Mouse (Mus musculus) midbrain, embryonic 10.5 days (tissue): Measurements from ENCODE around the gene Clec2i. TPM values are rescaled to one million over a fixed set of nuclear protein-coding genes. Genes with fewer than 3 reads are reported as not detected.
"Not testable (repeated sequence)": the region's sequence is repeated elsewhere in the genome, so short reads cannot be mapped to it uniquely, and the experiment has no call there.

Source experiments
- DNase-seq: peaks from one replicate; pipeline ENCODE4 v3.0.0-alpha.2; 2017; ENCODE audit warnings: low spot score
- H3K27ac ChIP-seq: fragments of 300-500 bp; sonication (generic); replicated peaks from 2 replicates; pipeline ENCODE4 v1.5.1; 2016; ENCODE audit warnings: mild to moderate bottlenecking
- H3K27me3 ChIP-seq: fragments of 300-500 bp; sonication (generic); 2 replicates; pipeline ENCODE4 v1.6.1; 2016; ENCODE audit warnings: low read depth, mild to moderate bottlenecking; ENCODE audit not compliant: poor library complexity, severe bottlenecking
- H3K36me3 ChIP-seq: fragments of 300-500 bp; sonication (generic); 2 replicates; pipeline ENCODE4 v1.6.1; 2016; ENCODE audit warnings: mild to moderate bottlenecking, moderate library complexity
- H3K4me1 ChIP-seq: fragments of 300-500 bp; sonication (generic); 2 replicates; pipeline ENCODE4 v1.6.1; 2016
- H3K4me3 ChIP-seq: fragments of 300-500 bp; sonication (generic); 2 replicates; pipeline ENCODE4 v1.5.1; 2016; ENCODE audit warnings: mild to moderate bottlenecking, moderate library complexity
- H3K9me3 ChIP-seq: fragments of 300-500 bp; sonication (generic); replicated peaks from 2 replicates; pipeline ENCODE4 v1.6.1; 2016; ENCODE audit warnings: mild to moderate bottlenecking
- WGBS: fragments of 180-500 bp; shearing (Covaris S2); methylation state at CpG from one replicate; pipeline ENCODE4 v1.1.7; 2016; 5-methylcytosine and 5-hydroxymethylcytosine counted together
- polyA plus RNA-seq: library from polyadenylated mRNA; unstranded; fragments of >200 nt; fragmentation: Nextera tagmentation; extraction: Ambion mirVana; gene quantifications from 2 replicates; pipeline ENCODE4 v1.2.1, GENCODE M21; 2016

Gene Clec2i
- 0.16 TPM in 1 of 2 replicates, not detected in the other for polyA plus RNA-seq

- DNase-seq, H3K36me3 ChIP-seq, H3K9me3 ChIP-seq, H3K27me3 ChIP-seq, H3K27ac ChIP-seq, H3K4me1 ChIP-seq, H3K4me3 ChIP-seq: not testable (repeated sequence)
- 90% methylated on average over 6 of the region's 6 CpGs for WGBS
These were observed at the start of gene Clec2i for GRCm38 (mm10) chr6:128887091-128887790. Clec2i (plus strand) TSS chr6:128887588.

DNA sequence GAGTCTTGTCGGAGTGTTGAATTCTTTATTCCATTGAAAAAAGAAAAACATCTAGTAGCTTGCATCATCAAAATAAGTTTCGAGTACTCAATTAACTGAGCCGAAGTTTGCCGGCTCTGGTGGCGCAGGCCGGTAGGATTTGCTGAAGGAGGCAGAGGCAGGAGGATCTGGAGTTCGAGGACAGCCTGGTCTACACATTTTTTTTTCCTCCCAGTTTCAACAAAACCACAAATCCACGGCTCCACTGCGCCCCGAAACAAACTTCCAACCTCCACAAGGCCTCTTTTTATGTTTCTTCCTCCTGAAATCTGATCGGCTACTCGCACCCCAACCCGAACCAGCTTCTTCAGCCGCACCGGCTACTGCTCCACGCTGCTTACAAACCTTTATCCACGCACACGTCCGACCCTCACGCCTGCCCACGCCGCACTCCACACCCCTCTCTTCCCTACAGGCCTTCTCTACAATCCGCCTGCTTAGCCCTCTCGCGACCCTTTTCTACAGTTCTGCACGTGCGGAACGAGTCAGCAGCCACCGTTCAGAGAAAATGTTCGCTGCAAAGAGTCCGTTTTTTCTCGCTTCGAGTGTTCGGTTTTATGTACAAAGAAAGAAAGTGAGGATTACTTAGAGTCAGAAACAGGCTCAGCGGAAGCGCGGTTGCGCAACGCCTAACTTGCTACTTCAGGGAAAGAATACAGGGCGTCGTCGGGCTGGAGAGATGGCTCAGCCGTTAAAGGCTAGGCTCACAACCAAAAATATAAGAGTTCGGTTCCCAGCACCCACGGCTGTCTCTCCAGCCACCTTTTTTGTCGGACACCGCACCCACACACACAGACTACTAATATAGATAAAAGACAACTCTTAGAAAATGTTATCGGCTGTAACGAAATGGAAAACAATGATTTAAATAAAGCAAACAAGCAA, 48.8 kb upstream of the Clec2i start:
- under 1% methylated on average over 49 of the region's 49 CpGs for WGBS

DNA sequence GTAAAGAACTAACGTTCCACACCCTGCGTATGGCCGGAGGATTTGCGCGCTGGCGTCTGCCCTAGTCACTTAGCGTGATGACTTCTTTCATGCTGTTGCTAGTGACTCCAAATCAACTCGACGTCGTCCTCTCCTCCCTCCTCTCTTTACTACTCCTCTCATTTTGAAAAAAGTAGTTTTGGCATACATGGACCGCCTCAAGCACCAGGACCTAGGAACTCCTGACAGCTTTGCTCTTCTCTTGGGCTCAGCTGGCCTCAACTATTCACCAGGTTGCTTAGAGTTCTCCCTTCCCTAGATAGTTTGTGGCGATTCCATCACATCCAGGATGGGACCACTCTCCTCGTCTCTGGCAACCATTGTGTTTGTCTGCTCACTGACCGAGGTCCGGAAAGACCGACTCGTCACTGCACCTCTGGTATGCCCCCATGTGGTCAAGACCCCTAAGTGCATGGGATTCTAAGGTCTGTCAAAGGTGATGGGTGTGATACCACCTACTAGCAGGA, 48.1 kb upstream of the Clec2i start:
- peak; percentile 86 for DNase-seq
- Histone ChIP-seq H3K4me1 (peaks cover 35% of the 10 kb centered on the region), H3K27ac (peak overlapping the region; percentile 87), H3K27me3 (0 out of 2 replicates have a peak, but pooled peaks cover 5% of the 10 kb centered on the region), H3K9me3 (no peaks in the 10 kb centered on the region), H3K4me3 (peak overlapping the region; percentile 74), H3K36me3 (no peaks in the 10 kb centered on the region)
- WGBS = under 1% methylated on average over 17 of the region's 17 CpGs

More for the DNA sequence above, 48.8 kb upstream of the Clec2i start:
- Histone ChIP-seq H3K4me1 (peaks cover 30% of the 10 kb centered on the region), H3K27me3 (0 out of 2 replicates have a peak, but pooled peaks cover 5% of the 10 kb centered on the region), H3K27ac (peak overlapping the region; percentile 93), H3K9me3 (no peaks in the 10 kb centered on the region), H3K4me3 (peak overlapping the region; percentile 74), H3K36me3 (no peaks in the 10 kb centered on the region)
- peak; percentile 87 for DNase-seq

- DNase-seq = no peak
- Histone ChIP-seq H3K27me3 (0 out of 2 replicates have a peak, but pooled peaks cover 5% of the 10 kb centered on the region), H3K36me3 (no peaks in the 10 kb centered on the region), H3K4me1 (peaks cover 40% of the 10 kb centered on the region), H3K9me3 (no peaks in the 10 kb centered on the region), H3K27ac (peak overlapping the region; percentile 87; the same call in 1 of the 2 replicates), H3K4me3 (peak overlapping the region; percentile 74)
- 67% methylated on average over 7 of the region's 7 CpGs for WGBS
These were observed 47.5 kb upstream of the Clec2i start for GRCm38 (mm10) chr6:128839921-128840320.

DNA sequence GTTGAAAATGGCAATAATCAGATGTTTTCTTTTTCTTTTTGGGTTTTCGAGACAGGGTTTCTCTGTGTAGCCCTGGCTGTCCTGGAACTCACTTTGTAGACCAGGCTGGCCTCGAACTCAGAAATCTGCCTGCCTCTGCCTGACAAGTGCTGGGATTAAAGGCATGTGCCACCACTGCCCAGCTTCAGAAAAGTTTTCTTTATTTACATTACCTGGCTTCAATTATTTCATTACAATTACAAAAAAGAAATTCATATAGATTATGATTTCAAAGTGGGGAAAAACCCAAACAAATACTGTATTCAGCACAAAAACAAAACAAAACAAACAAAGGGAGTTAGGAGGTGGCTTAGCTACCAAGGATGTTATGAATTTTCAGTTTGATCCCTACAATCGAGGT, 46.7 kb upstream of the Clec2i start:
- H3K36me3 ChIP-seq, H3K27me3 ChIP-seq, H3K9me3 ChIP-seq, H3K27ac ChIP-seq, DNase-seq, H3K4me3 ChIP-seq: not testable (repeated sequence)
- 85% methylated on average over 3 of the region's 3 CpGs for WGBS
- H3K4me1 ChIP-seq = peaks cover 43% of the 10 kb centered on the region

DNA sequence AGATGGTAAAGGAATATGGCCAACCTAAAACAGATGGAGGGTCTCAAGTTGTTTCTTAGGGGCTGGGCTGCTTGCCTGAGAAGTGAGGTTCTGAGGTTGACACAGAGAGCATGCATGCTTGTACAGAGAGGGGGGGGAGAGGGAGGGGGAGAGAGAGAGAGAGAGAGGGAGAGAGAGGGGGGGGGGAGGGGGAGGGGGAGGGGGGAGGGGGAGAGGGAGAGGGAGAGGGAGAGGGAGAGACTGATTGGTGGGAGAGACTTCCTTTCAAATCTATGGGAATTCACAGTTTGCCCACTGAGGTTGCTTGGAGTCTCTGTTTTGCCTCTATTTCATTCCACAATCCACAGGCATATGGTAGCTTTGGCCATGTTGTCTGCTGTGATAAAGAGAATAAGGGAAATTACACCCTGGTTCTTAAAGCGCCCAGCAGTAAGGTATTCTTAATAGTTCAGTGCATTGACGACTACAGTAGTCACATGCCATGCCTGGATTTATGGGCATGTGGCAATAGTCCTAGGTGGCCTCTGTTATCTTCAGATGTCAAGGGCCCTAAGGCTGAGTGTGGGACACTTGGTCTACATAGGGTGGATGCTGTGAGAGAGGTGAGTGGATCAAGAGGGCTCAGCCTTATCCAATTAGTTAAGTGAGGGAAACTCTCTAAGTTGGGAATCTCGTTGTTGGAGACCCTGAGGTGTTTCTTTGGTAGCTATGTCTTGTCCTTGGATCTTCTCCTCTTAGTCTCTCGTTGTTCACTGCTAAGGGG, 45.9 kb upstream of the Clec2i start:
- H3K36me3 ChIP-seq = no peaks in the 10 kb centered on the region
- peaks cover 39% of the 10 kb centered on the region for H3K4me1 ChIP-seq
- 46% methylated on average over 4 of the region's 4 CpGs for WGBS
- H3K27me3 ChIP-seq = 0 out of 2 replicates have a peak, but pooled peaks cover 5% of the 10 kb centered on the region
- DNase-seq = peak; percentile 21
- H3K9me3 ChIP-seq = no peaks in the 10 kb centered on the region
- no peak overlapping the region; the same call in 1 of the 2 replicates for H3K27ac ChIP-seq
- peak overlapping the region; percentile 89 for H3K4me3 ChIP-seq

GRCm38 (mm10) chr6:128842356-128842944, 44.9 kb upstream of the Clec2i start:
- H3K4me1 ChIP-seq = peaks cover 32% of the 10 kb centered on the region
- no peaks in the 10 kb centered on the region for H3K36me3 ChIP-seq
- WGBS = under 1% methylated on average over 20 of the region's 20 CpGs
- no peak for DNase-seq
- peak overlapping the region; percentile 89 for H3K27ac ChIP-seq
- 0 out of 2 replicates have a peak, but pooled peaks cover 5% of the 10 kb centered on the region for H3K27me3 ChIP-seq
- no peaks in the 10 kb centered on the region for H3K9me3 ChIP-seq
- H3K4me3 ChIP-seq = peak overlapping the region; percentile 89

GRCm38 (mm10) chr6:128842945-128843478, 44.4 kb upstream of the Clec2i start:
- Histone ChIP-seq H3K9me3 (no peaks in the 10 kb centered on the region), H3K4me3 (peak overlapping the region; percentile 89), H3K4me1 (peaks cover 30% of the 10 kb centered on the region), H3K27ac (peak overlapping the region; percentile 89), H3K27me3 (0 out of 2 replicates have a peak, but pooled peaks cover 5% of the 10 kb centered on the region), H3K36me3 (no peaks in the 10 kb centered on the region)
- peak; percentile 94 for DNase-seq
- under 1% methylated on average over 44 of the region's 44 CpGs for WGBS

DNA sequence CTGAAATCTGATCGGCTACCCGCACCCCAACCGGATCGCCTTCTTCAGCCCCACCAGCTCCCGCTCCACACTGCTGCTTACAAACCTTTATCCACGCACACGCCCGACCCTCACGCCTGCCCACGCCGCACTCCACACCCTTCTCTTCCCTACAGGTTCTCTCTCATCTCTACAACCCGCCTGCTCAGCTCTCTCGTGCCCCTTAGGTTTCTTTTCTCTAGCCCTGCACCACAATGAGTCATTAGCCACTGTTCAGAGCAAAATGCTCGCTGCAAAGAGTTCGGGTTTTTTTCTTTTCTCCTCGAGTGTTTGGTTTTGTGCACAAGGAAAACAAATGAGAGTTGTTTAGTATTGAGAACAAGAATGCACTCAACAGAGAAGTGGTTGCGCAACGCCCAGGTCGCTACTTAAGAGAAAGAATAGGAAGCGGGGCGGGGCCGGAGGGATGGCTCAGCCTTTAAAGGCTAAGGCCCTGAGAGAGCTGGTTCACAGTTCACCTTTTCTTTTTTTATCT, 43.9 kb upstream of the Clec2i start:
- H3K27me3 ChIP-seq = 0 out of 2 replicates have a peak, but pooled peaks cover 5% of the 10 kb centered on the region
- no peaks in the 10 kb centered on the region for H3K36me3 ChIP-seq
- DNase-seq = peak; percentile 66
- no peaks in the 10 kb centered on the region for H3K9me3 ChIP-seq
- H3K4me3 ChIP-seq = peak overlapping the region; percentile 89
- WGBS = under 1% methylated on average over 22 of the region's 22 CpGs
- H3K27ac ChIP-seq = peak overlapping the region; percentile 86
- peaks cover 30% of the 10 kb centered on the region for H3K4me1 ChIP-seq

- DNase-seq = no peak
- peak overlapping the region; percentile 89 for H3K4me3 ChIP-seq
- H3K36me3 ChIP-seq = no peaks in the 10 kb centered on the region
- H3K9me3 ChIP-seq = no peaks in the 10 kb centered on the region
- H3K4me1 ChIP-seq = peaks cover 30% of the 10 kb centered on the region
- 31% methylated on average over 8 of the region's 8 CpGs for WGBS
- H3K27ac ChIP-seq = no peak overlapping the region
- H3K27me3 ChIP-seq = 0 out of 2 replicates have a peak, but pooled peaks cover 5% of the 10 kb centered on the region
These were observed 43.3 kb upstream of the Clec2i start for GRCm38 (mm10) chr6:128844131-128844530.

- no peak for DNase-seq
- 83% methylated on average over 5 of the region's 5 CpGs for WGBS
- Histone ChIP-seq H3K27ac (no peak overlapping the region), H3K4me1 (peaks cover 28% of the 10 kb centered on the region), H3K9me3 (no peaks in the 10 kb centered on the region), H3K36me3 (no peaks in the 10 kb centered on the region), H3K27me3 (0 out of 2 replicates have a peak, but pooled peaks cover 5% of the 10 kb centered on the region), H3K4me3 (peak overlapping the region; percentile 89)
These were observed 42.8 kb upstream of the Clec2i start for GRCm38 (mm10) chr6:128844586-128845080.
